Mouse (Mus musculus): ENCODE measurements around the gene Ehd2.

Ehd2 gene

GRCm38 (mm10) chr7:15905861-15906260 is 61.5 kb downstream of the Ehd2 start:
- no peak for DNase-seq

- no peak for DNase-seq
Observed at GRCm38 (mm10) chr7:15901366-15902048, 65.9 kb downstream of the Ehd2 start.
